Mouse (Mus musculus) cortical plate, adult 2 months (tissue): Measurements from ENCODE around the gene Myt1l.

Experiments
- CTCF ChIP-seq: fragments of 200-500 bp; IDR thresholded peaks from 2 replicates; pipeline ENCODE4 v1.5.1; 2011; ENCODE audit warnings: mild to moderate bottlenecking, control low read depth, low read length; ENCODE audit not compliant: insufficient read depth; ENCODE audit errors: extremely low read depth
- POLR2A ChIP-seq: fragments of 200-500 bp; IDR thresholded peaks from 2 replicates; pipeline ENCODE4 v1.6.1; 2011; ENCODE audit warnings: mild to moderate bottlenecking, low read length, control low read depth; ENCODE audit not compliant: insufficient read depth; ENCODE audit errors: extremely low read depth

DNA sequence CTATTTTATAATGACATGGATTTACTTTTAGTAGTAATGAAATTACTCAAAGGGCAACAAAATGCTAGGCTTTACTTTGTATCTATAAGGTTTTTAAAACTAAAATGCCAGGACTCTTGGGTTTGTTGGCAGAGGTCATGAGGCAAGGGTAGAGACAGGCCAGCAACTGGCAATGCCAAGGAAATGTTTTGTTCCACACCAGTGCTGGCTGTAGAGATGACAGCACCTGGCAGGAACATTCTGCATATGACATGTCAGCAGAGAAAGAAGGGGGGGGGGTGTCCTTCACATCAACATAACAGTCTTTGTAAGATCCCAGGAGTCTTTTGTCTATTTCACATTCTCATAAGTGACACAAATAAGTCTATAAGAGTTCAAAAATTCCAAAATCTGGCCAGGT is 302.4 kb downstream of the Myt1l start:
- no peak for TF ChIP-seq POLR2A
- TF ChIP-seq CTCF = no peak
